Mouse (Mus musculus): Measurements from ENCODE around the gene Zbtb7b. TPM values are rescaled to one million over a fixed set of nuclear protein-coding genes. Genes with fewer than 3 reads are reported as not detected.

The Zbtb7b gene
- 10.7 TPM for polyA plus RNA-seq (2017; shearing (Covaris generic))

DNA sequence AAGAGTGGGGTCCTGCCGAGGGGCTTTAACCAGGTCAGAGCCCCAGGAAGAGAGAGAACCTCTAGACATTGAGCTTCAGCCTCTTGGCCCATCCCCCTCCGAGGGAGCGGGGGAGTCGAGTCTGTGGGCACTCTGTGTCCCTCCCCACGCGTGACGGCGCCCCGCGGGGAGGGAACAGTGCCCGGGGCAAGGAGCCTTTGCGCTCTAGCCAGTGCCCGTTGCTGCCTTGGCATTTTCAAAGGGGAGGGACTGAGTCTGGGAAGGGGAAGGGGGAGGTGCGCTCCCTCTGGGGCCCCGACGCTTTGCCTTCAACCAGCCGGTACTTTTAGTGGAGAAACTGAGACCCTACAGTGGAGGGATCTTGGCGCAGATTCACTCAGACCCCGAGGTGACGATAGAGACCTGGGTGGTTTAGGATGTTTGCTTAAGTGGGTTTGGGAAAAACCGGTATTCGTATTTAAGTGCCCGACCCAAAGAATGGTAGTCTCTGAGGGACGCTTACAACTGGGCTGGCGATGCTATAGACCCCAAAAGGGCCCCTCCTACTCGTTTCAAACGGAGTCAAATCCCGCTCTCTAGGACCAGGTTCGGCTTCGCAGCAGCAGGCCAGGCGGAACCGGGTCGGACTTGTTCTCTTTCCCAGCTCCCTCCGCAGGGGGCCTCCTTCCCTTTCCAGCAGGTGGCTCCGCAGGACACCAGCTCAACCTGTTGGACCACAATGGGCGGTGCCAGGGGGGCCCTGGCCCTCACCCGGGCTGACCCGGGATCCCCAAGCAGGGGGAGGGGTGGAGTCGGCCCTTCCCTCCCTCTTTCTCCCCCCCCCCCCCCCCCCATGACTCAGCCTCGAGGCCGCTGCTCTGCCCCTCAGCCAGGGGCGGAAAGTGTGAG is at the start of gene Zbtb7b:
Gene Zbtb7b, minus strand, starts transcription at position 771 of the 888 bp plus-strand sequence.

DNA sequence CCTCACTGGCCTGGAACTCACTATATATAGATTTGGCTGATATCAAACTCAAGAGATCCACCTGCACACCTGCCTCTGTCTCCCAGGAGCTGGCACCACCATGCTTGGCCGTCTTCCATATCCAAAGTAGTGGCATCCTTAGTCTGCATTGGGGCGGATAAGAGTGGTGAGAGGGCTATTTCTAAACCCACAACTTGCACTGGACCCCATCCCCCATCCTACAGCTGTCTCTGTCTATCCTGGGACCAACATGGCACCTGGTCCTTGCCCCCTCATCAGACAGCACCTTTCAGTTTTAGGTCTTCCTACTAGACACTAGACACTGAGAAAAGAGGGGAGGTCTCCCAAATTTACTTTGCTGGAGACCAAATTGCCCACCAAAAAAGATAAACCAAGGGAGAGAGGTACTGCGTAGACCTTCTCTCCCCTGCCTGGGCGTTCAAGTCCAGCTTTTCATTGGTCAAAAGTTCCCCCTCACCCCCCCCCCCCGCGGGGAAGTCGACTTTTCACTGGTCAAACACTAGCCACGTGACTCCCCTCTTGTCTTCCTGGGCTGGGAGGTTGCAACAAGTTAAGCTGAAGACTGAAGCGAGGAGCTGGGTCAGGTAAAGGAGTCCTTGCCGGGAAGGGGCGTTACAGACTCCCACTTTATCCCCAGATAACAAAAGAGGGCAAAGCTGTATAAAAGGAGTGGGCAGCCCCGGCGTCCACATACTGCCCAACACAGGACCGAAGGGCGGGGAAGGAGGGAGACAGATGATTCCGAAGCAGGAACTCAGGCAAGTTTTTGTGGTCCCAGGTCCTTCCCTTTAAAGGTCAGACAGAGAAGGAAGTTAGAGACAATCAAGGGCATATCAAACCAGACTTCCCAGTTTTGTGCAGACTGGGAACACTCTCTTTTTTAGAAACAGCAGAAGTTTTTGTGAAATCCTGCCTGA is 41.9 kb upstream of the Zbtb7b start, which contains the start of gene Pbxip1:
Gene Pbxip1, plus strand, starts transcription at position 531 of the 938 bp plus-strand sequence.

DNA sequence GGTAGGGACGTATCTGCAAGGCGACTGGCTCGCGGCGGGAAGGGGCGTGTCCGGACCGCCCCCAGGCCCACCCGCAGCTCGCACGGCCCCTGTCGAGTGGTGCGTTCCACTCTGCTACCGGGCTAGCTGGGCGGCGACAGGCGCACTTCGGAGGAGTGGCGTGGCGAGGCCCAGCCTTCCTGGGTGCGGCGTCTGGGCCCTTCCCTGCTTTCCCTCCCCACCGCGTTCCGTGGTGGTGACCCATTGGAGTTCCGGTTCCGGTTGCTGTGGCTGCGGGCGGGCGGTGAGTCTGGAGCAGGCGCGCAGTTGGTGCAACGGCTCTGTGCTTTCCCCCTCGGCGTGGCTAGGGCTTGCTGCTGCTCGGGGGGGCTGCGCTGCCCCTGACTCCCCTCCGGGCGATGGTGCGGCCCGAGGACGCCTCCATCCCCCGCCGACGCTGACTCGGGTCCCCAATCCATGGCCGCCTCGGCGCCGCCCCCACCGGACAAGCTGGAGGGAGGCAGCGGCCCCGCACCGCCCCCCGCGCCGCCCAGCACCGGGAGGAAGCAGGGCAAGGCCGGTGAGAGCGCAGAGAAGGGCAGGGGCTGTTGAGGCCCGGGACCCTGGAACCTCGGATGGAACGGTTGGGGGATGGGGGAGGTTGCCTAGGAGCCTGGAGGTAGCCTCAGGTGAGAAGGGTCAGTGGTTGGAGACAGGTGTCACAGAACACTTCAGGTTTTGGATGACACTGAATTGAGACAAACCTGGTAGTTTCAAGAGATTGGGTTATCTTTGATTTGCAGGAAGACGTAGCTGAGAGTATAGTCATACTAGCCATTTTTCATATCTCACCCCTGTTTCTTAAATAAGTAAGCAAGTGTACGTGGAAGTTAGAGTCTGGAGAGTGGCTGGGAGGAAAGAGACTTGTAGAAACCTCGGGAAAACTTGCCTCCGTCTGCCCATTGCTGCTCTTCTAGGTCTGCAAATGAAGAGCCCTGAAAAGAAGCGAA is 35.9 kb upstream of the Zbtb7b start, which contains the start of gene Pygo2:
Gene Pygo2, plus strand, starts transcription at position 44 of the 989 bp plus-strand sequence.

DNA sequence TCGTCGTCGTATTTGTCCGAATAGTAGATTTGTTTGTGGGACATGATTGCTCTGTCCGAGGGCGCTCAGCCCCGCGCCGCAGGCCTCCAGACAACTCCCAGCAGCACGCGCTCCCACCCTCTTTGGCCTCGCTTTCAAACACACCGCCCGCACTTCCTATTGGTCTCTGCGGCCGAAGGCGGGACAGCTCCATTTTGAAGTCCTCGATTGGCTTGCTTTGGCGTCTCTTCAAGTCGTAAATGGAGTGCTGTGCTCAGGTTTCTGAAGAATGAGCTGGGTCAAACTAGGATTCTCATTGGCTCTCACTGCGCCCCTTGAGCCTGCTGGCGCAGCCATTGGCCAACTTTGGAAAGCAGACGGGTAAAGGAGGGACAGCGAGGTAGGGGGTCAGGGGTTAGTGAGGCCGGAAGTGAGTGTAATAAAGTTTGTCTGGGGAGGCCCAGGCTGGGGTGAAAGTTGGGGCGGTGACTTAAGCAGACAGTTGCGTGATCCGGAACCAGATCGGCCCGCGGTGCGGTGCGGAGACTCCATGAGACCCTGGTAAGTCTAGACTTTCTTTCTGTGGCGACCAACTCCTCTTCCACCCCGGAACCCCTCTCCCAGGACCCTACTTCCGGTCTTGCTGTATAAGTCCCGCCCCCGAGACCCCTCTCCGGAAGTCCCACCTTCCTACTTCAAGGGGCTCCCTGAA is 23.7 kb upstream of the Zbtb7b start, which contains the start of the genes Cks1b and Shc1:
Gene Cks1b, minus strand, starts transcription at position 214 of the 691 bp plus-strand sequence.
Gene Shc1, plus strand, starts transcription at position 274 of the 691 bp plus-strand sequence.

DNA sequence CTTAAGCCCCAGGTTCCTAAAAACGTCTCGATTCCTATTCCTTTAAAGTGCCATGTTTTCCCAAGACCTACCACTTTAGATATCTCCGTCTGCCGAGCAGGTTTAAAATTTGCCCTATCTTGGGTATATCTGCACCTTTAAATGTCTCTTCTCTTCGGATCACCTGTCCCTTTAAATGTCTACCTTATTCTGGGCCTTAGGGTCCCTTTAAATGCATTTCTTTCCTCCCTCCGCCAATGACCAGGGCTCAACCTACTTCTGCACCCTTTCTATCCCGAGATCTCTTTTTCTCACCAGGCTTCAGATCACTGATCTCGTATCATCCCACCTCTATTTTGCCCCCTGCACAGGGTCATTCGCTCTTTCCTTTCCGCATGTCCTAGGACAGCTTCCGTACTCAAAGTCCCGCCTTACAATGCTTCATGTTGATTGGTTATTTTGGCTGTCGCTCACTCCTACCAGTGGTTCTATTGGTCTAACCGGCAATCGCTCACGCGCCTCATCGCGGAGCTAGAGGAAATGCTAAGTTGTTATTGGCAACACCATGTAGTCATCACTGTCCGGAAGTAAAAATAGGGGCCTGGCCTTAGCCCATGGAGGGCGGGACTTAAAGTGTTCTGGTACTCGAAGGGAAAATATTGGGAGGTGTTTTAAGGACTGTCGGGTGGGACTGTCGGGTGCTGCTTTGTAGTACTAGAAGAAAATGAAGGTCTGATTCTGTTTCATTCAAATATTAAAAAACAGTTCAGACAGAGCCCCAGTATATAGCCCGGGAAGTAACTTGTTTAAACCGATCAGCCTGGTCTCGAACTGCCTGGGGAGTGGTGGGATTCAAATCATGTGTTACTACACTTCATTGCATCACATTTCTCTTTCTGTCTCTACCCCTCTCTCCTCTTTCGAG is 17.2 kb upstream of the Zbtb7b start, which contains the start of gene Flad1:
Gene Flad1, minus strand, starts transcription at position 381 of the 904 bp plus-strand sequence.

DNA sequence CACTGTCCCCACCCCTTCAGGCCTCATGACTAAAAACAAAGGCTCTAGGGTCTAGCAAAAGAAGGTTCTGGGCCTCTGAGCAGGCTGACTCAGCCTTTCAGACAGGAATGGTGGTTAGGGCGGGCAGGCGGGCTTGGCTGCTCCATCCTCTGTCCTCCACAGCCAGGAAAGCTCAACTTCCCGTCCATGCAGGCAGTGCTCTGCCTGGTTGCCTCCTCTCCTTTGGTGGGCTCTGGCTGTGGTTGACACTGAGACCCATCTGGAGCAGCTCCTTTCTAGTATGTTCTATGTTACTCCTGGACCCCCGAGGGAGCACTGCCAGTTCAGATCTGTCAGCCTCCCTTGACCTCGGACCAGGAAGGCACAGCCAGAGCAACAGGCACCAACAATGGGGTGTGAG is 8.1 kb upstream of the Zbtb7b start, which contains the start of gene Lenep:
Gene Lenep, minus strand, starts transcription at position 101 of the 400 bp plus-strand sequence.

DNA sequence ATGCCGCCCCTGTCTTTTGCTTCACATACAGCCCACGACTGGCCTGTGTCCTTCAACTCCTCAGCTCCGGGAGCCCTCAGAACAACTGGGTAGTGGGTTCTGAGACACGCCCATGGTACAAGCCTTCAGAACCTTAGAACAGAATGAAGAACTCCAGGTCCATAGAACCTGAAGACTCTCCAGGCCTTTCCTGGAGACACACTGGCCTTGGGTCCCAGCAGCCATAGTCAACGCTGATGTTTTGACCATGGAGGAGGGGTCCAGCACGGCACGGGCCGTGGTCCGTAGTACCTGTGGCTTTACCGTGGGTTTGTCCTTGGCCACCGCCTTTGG is 29.5 kb downstream of the Zbtb7b start, which contains the start of gene Dcst1:
Gene Dcst1, minus strand, starts transcription at position 101 of the 333 bp plus-strand sequence.

DNA sequence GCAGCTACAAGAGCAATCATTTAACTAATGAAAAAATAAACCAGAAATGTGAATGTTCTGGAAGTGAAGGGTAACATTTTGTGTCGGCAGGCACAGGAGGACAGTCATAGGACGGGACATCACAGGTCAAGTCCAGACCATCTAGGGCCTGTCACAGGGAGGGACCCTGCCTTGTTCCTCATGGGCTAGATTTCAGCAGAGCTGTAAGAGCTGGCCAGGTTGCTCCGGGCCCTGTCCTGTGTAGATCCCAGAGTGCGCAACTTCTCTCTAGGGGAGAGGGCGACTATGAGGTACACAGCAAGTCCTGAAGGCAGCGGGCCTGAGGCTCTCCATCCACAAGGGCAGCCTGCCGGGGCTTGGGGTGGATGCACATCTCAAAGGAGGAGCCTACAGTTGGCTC is 32.9 kb downstream of the Zbtb7b start, which contains the start of gene Dcst2:
Gene Dcst2, plus strand, starts transcription at position 301 of the 400 bp plus-strand sequence.

DNA sequence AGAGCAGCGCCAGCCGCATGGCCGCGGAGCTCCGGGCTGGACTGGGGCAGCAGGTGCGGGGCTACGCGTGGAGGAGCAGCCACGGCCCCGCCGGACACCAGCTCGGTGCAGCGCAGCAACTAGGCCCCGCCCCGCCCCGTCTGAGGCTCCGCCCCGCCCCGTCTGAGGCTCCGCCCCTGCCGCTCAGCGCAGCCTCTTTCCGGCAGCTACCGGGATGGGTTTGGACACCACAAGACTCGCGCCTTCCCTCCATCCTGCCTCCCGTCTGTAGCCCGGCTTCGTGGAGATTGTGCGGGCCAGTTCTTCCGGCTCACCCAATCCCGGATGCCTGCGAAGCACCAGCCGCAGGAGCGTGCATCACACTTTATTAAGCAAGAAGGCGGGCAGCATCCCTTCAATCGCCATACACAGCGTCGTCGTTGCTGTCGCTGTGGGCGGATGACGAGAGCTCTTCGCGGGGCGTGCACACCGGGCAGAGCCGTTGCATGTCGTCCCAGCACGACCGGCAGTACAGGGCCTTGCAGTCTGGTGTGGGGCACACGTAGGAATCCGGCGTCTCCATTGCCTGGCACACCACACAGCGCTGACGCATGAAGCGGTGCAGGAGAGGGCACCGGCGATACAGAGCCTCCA is 44.6 kb downstream of the Zbtb7b start, which contains the start of gene Adam15:
Gene Adam15, minus strand, starts transcription at position 128 of the 633 bp plus-strand sequence.

DNA sequence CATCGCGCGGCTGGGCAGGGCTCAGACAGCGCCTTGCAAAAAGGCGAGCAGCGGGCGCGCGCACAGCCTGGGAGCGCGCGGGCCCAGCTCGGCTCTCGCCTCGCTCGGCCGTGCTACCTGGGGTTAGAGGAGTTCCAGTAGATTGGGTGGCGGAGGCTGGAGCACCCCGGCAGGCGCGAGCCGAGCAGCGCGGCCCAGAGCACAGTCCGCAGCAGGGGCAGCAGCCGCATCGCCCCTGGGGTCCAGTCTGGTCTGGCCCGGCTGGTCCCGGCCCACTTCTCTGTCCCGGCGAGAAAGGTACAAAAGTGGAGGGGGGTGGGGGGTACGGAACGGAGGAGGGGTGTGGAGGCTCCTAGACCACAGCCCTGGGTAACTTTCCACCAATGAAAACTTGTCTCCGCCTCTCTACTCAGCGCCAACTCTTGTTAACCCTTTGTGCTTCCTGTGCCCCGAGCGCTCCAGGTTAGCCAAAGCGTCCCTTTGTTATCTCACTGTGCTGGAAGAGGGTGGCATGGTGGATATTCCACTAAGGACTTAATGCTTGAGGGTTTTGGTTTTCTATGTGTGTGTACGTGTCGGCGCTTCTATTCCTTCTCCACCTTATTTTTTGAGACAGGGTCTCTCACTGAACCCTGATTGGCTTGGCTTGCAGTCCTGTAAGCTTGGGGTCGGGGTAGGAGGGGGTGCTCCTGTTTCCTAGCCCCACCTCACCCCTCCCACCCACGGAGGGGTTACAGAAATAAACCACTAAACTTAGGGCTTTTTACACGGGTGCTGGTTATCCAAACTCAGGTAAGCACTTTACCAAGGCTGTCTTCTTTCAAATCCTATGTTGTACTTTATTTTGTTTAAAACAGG is 56.6 kb downstream of the Zbtb7b start, which contains the start of gene Efna4:
Gene Efna4, minus strand, starts transcription at position 308 of the 858 bp plus-strand sequence.

Other genes with a start within 250 kb of the Zbtb7b start
- 0.48 TPM for gene Hcn3, start 234.6 kb downstream of the Zbtb7b start, polyA plus RNA-seq (2017; shearing (Covaris generic))
- 80.7 TPM for gene Clk2, start 230.0 kb downstream of the Zbtb7b start, polyA plus RNA-seq (2017; shearing (Covaris generic))
- gene Scamp3, start 217.3 kb downstream of the Zbtb7b start, polyA plus RNA-seq (2017; shearing (Covaris generic)) = 240 TPM
- gene Fam189b, start 211.6 kb downstream of the Zbtb7b start, polyA plus RNA-seq (2017; shearing (Covaris generic)) = 102 TPM
- gene Gba, start 191.8 kb downstream of the Zbtb7b start, polyA plus RNA-seq (2017; shearing (Covaris generic)) = 106 TPM
- 2.3 TPM for gene Thbs3, start 179.6 kb downstream of the Zbtb7b start, polyA plus RNA-seq (2017; shearing (Covaris generic))
- 86.4 TPM for gene Mtx1, start 167.7 kb downstream of the Zbtb7b start, polyA plus RNA-seq (2017; shearing (Covaris generic))
- gene Muc1, start 165.7 kb downstream of the Zbtb7b start, polyA plus RNA-seq (2017; shearing (Covaris generic)) = 12.5 TPM
- gene Krtcap2, start 148.8 kb downstream of the Zbtb7b start, polyA plus RNA-seq (2017; shearing (Covaris generic)) = 246 TPM
- 2.6 TPM for gene Trim46, start 148.5 kb downstream of the Zbtb7b start, polyA plus RNA-seq (2017; shearing (Covaris generic))
- 76.3 TPM for gene Dpm3, start 135.4 kb downstream of the Zbtb7b start, polyA plus RNA-seq (2017; shearing (Covaris generic))
- gene Slc50a1, start 124.2 kb downstream of the Zbtb7b start, polyA plus RNA-seq (2017; shearing (Covaris generic)) = 134 TPM
- gene Efna1, start 113.6 kb downstream of the Zbtb7b start, polyA plus RNA-seq (2017; shearing (Covaris generic)) = not detected
- not detected for gene Efna3, start 71.8 kb downstream of the Zbtb7b start, polyA plus RNA-seq (2017; shearing (Covaris generic))
- gene Efna4, start 56.7 kb downstream of the Zbtb7b start, polyA plus RNA-seq (2017; shearing (Covaris generic)) = 0.32 TPM
- gene Adam15, start 44.8 kb downstream of the Zbtb7b start, polyA plus RNA-seq (2017; shearing (Covaris generic)) = 18.8 TPM
- gene Dcst2, start 32.8 kb downstream of the Zbtb7b start, polyA plus RNA-seq (2017; shearing (Covaris generic)) = 0.16 TPM
- gene Dcst1, start 29.5 kb downstream of the Zbtb7b start, polyA plus RNA-seq (2017; shearing (Covaris generic)) = 0.16 TPM
- gene Lenep, start 8.0 kb upstream of the Zbtb7b start, polyA plus RNA-seq (2017; shearing (Covaris generic)) = not detected
- gene Flad1, start 17.1 kb upstream of the Zbtb7b start, polyA plus RNA-seq (2017; shearing (Covaris generic)) = 32.0 TPM
- 10.2 TPM for gene Cks1b, start 23.6 kb upstream of the Zbtb7b start, polyA plus RNA-seq (2017; shearing (Covaris generic))
- gene Shc1, start 23.7 kb upstream of the Zbtb7b start, polyA plus RNA-seq (2017; shearing (Covaris generic)) = 71.5 TPM
- 47.8 TPM for gene Pygo2, start 35.4 kb upstream of the Zbtb7b start, polyA plus RNA-seq (2017; shearing (Covaris generic))
- gene Pbxip1, start 41.9 kb upstream of the Zbtb7b start, polyA plus RNA-seq (2017; shearing (Covaris generic)) = 109 TPM
- gene Pmvk, start 59.8 kb upstream of the Zbtb7b start, polyA plus RNA-seq (2017; shearing (Covaris generic)) = 7.7 TPM
- gene Kcnn3, start 125.4 kb upstream of the Zbtb7b start, polyA plus RNA-seq (2017; shearing (Covaris generic)) = not detected